Mouse (Mus musculus) CH12.LX (cell line): Measurements from ENCODE around the gene Mroh2a.

Experiments
- CHD2 ChIP-seq: IDR thresholded peaks from 2 replicates; pipeline ENCODE4 v1.6.1; 2011; ENCODE audit warnings: low read length, improper control_type of control experiment
- CTCF ChIP-seq, 2 experiments: IDR thresholded peaks in 1 of 2; conservative IDR thresholded peaks in 1 of 2; 2 replicates each; pipeline ENCODE4 v1.5.1; 2011 to 2012; ENCODE audit warnings: low read depth in 2 of 2, low read length in 2 of 2, improper control_type of control experiment in 1 of 2, inconsistent platforms in 1 of 2, mild to moderate bottlenecking in 1 of 2, moderate library complexity in 1 of 2
- ETS1 ChIP-seq: conservative IDR thresholded peaks from 2 replicates; pipeline ENCODE4 v1.6.1; 2012; ENCODE audit warnings: low read depth, mild to moderate bottlenecking, inconsistent platforms, low read length, improper control_type of control experiment, moderate library complexity
- HCFC1 ChIP-seq: IDR thresholded peaks from 2 replicates; pipeline ENCODE4 v1.6.1; 2012; ENCODE audit warnings: low read depth, mild to moderate bottlenecking, inconsistent platforms, low read length, improper control_type of control experiment
- MXI1 ChIP-seq: IDR thresholded peaks from 2 replicates; pipeline ENCODE4 v1.6.1; 2011; ENCODE audit warnings: mild to moderate bottlenecking, low read depth, low read length, improper control_type of control experiment
- POLR2A ChIP-seq: IDR thresholded peaks from 2 replicates; pipeline ENCODE4 v1.6.1; 2011; ENCODE audit warnings: low read depth, mild to moderate bottlenecking, improper control_type of control experiment, low read length
- RCOR1 ChIP-seq: conservative IDR thresholded peaks from 2 replicates; pipeline ENCODE4 v1.6.1; 2012; ENCODE audit warnings: low read depth, mild to moderate bottlenecking, inconsistent platforms, low read length, improper control_type of control experiment
- TCF12 ChIP-seq: IDR thresholded peaks from 2 replicates; pipeline ENCODE4 v1.6.1; 2014; ENCODE audit warnings: low read depth, mild to moderate bottlenecking, inconsistent platforms, low read length, improper control_type of control experiment
- UBTF ChIP-seq: IDR thresholded peaks from 2 replicates; pipeline ENCODE4 v1.6.1; 2012; ENCODE audit warnings: low read depth, mild to moderate bottlenecking, inconsistent platforms, low read length, improper control_type of control experiment, moderate library complexity

GRCm38 (mm10) chr1:88288789-88289127 is 62.0 kb downstream of the Mroh2a start:
- TF ChIP-seq HCFC1, result no peak
- TF ChIP-seq POLR2A, result no peak
- TF ChIP-seq CHD2, result no peak
- no peak for TF ChIP-seq ETS1
- TF ChIP-seq CTCF (conservative IDR thresholded peaks at IDR 0.05 in 1 of 2, IDR thresholded peaks at IDR 0.05 in 1 of 2; ENCODE audit: low read depth in 2 of 2, low read length in 2 of 2), result no peak
- TF ChIP-seq UBTF, result no peak
- TF ChIP-seq MXI1, result no peak
- TF ChIP-seq RCOR1, result no peak
- no peak for TF ChIP-seq TCF12
